Mouse (Mus musculus): ENCODE data around the gene Tyro3.

Gene Tyro3

GRCm38 (mm10) chr2:119797279-119797783 lies at the start of gene Tyro3:
Gene Tyro3 (plus strand): TSS chr2:119797733.
- no peak for DNase-seq (ENCODE audit: extremely low read depth, low read depth, low spot score)

GRCm38 (mm10) chr2:119749260-119749659 lies 48.3 kb upstream of the Tyro3 start:
- DNase-seq (ENCODE audit: extremely low read depth, low read depth, low spot score): no peak

GRCm38 (mm10) chr2:119757601-119758100 lies 39.9 kb upstream of the Tyro3 start:
- no peak for DNase-seq (ENCODE audit: extremely low read depth, low read depth, low spot score)

- no peak for DNase-seq (ENCODE audit: extremely low read depth, low read depth, low spot score)
These were observed 39.3 kb upstream of the Tyro3 start for GRCm38 (mm10) chr2:119758101-119758843.

- no peak for DNase-seq (ENCODE audit: extremely low read depth, low read depth, low spot score)
These were observed 38.4 kb upstream of the Tyro3 start for GRCm38 (mm10) chr2:119758844-119759835.

- no peak for DNase-seq (ENCODE audit: extremely low read depth, low read depth, low spot score)
These were observed 37.3 kb upstream of the Tyro3 start, which contains the start of gene Ltk for GRCm38 (mm10) chr2:119760251-119760650. Gene Ltk (minus strand): TSS chr2:119760431.

GRCm38 (mm10) chr2:119762276-119762675 lies 35.3 kb upstream of the Tyro3 start:
- no peak for DNase-seq (ENCODE audit: extremely low read depth, low read depth, low spot score)

- no peak for DNase-seq (ENCODE audit: extremely low read depth, low read depth, low spot score)
These were observed 33.6 kb upstream of the Tyro3 start for GRCm38 (mm10) chr2:119763924-119764323.

- no peak for DNase-seq (ENCODE audit: extremely low read depth, low read depth, low spot score)
These were observed 30.3 kb upstream of the Tyro3 start for GRCm38 (mm10) chr2:119767246-119767645.

- DNase-seq (ENCODE audit: extremely low read depth, low read depth, low spot score): no peak
These were observed 10.2 kb upstream of the Tyro3 start, which contains the start of gene Rpap1 for GRCm38 (mm10) chr2:119787206-119787883. Gene Rpap1 (minus strand): TSS chr2:119787537.

- no peak for DNase-seq (ENCODE audit: extremely low read depth, low read depth, low spot score)
These were observed 7.5 kb upstream of the Tyro3 start for GRCm38 (mm10) chr2:119789996-119790395.

- DNase-seq (ENCODE audit: extremely low read depth, low read depth, low spot score): no peak
These were observed 854 bp downstream of the Tyro3 start for GRCm38 (mm10) chr2:119798246-119798927.

GRCm38 (mm10) chr2:119799181-119799960 lies 1.8 kb downstream of the Tyro3 start:
- DNase-seq (ENCODE audit: extremely low read depth, low read depth, low spot score): no peak

- DNase-seq (ENCODE audit: extremely low read depth, low read depth, low spot score): no peak
These were observed 2.5 kb downstream of the Tyro3 start for GRCm38 (mm10) chr2:119799961-119800550.

- no peak for DNase-seq (ENCODE audit: extremely low read depth, low read depth, low spot score)
These were observed 3.6 kb downstream of the Tyro3 start for GRCm38 (mm10) chr2:119800876-119801846.

- no peak for DNase-seq (ENCODE audit: extremely low read depth, low read depth, low spot score)
These were observed 5.5 kb downstream of the Tyro3 start for GRCm38 (mm10) chr2:119802767-119803617.
